Mouse (Mus musculus) myocyte (in vitro differentiated cells): ENCODE data around the gene Hnrnpu. TPM values are rescaled to one million over a fixed set of nuclear protein-coding genes. Genes with fewer than 3 reads are reported as not detected.

Experiments used
- H3K27me3 ChIP-seq: one replicate; pipeline ENCODE4 v1.6.1; 2011; ENCODE audit not compliant: control insufficient read depth, insufficient read depth, insufficient read length
- H3K36me3 ChIP-seq: one replicate; pipeline ENCODE4 v1.6.1; 2011; ENCODE audit not compliant: control insufficient read depth, insufficient read depth
- H3K4me2 ChIP-seq: one replicate; pipeline ENCODE4 v1.6.1; 2011; ENCODE audit warnings: low read depth, control low read depth
- H3K4me3 ChIP-seq: one replicate; pipeline ENCODE4 v1.5.1; 2011; ENCODE audit warnings: mild to moderate bottlenecking, control low read depth, moderate library complexity
- H3K79me2 ChIP-seq: one replicate; pipeline ENCODE4 v1.6.1; 2011; ENCODE audit not compliant: control insufficient read depth, insufficient read depth
- H3ac ChIP-seq: one replicate; pipeline ENCODE4 v1.6.1; 2011; ENCODE audit not compliant: control insufficient read depth, insufficient read length
- CEBPB ChIP-seq: IDR thresholded peaks from 2 replicates; pipeline ENCODE4 v1.6.1; 2011; ENCODE audit warnings: mild to moderate bottlenecking, moderate library complexity; ENCODE audit not compliant: poor library complexity, insufficient read depth, severe bottlenecking
- E2F4 ChIP-seq: IDR thresholded peaks from one replicate; pipeline ENCODE4 v1.6.1; 2011; ENCODE audit warnings: mild to moderate bottlenecking, control low read depth, moderate library complexity; ENCODE audit not compliant: insufficient read depth
- MAX ChIP-seq: IDR thresholded peaks from one replicate; pipeline ENCODE4 v1.6.1; 2011; ENCODE audit warnings: low read depth, mild to moderate bottlenecking, control low read depth
- MYOD1 ChIP-seq, 3 experiments: IDR thresholded peaks; one replicate each; pipeline ENCODE4 v1.6.1; 2011; ENCODE audit warnings: control low read depth in 2 of 3, low read depth in 2 of 3, mild to moderate bottlenecking in 2 of 3, moderate library complexity in 1 of 3; ENCODE audit not compliant: insufficient read length in 2 of 3, control insufficient read depth in 1 of 3
- MYOG ChIP-seq, 3 experiments: IDR thresholded peaks; one replicate each; pipeline ENCODE4 v1.6.1; 2011; ENCODE audit warnings: control low read depth in 2 of 3, low read depth in 2 of 3, mild to moderate bottlenecking in 2 of 3; ENCODE audit not compliant: insufficient read length in 2 of 3, control insufficient read depth in 1 of 3, insufficient read depth in 1 of 3
- POLR2A ChIP-seq: IDR thresholded peaks from one replicate; pipeline ENCODE4 v1.6.1; 2011; ENCODE audit warnings: low read depth, mild to moderate bottlenecking, control low read depth, moderate library complexity; ENCODE audit not compliant: insufficient read length
- POLR2AphosphoS2 ChIP-seq: IDR thresholded peaks from one replicate; pipeline ENCODE4 v1.6.1; 2011; ENCODE audit warnings: low read depth, control low read depth; ENCODE audit not compliant: insufficient read length
- REST ChIP-seq: IDR thresholded peaks from one replicate; pipeline ENCODE4 v1.6.1; 2011; ENCODE audit warnings: mild to moderate bottlenecking, control low read depth, moderate library complexity; ENCODE audit not compliant: insufficient read depth, insufficient read length
- SRF ChIP-seq: IDR thresholded peaks from one replicate; pipeline ENCODE4 v1.6.1; 2011; ENCODE audit warnings: low read depth; ENCODE audit not compliant: control insufficient read depth, insufficient read length
- TCF12 ChIP-seq: IDR thresholded peaks from one replicate; pipeline ENCODE4 v1.6.1; 2011; ENCODE audit warnings: mild to moderate bottlenecking, control low read depth; ENCODE audit not compliant: poor library complexity, insufficient read depth, severe bottlenecking
- TCF3 ChIP-seq: IDR thresholded peaks from one replicate; pipeline ENCODE4 v1.6.1; 2011; ENCODE audit warnings: low read depth, control low read depth; ENCODE audit not compliant: insufficient read length
- USF1 ChIP-seq: IDR thresholded peaks from one replicate; pipeline ENCODE4 v1.6.1; 2011; ENCODE audit warnings: low read depth, mild to moderate bottlenecking, control low read depth, moderate library complexity
- polyA plus RNA-seq: library from polyadenylated mRNA; unstranded; fragments of >200 nt; fragmentation: generic; extraction: Trizol; gene quantifications from one replicate; pipeline ENCODE4 v1.2.1, GENCODE M21; 2012; ENCODE audit warnings: missing spikeins

Gene Hnrnpu
- polyA plus RNA-seq = 95.0 TPM

DNA sequence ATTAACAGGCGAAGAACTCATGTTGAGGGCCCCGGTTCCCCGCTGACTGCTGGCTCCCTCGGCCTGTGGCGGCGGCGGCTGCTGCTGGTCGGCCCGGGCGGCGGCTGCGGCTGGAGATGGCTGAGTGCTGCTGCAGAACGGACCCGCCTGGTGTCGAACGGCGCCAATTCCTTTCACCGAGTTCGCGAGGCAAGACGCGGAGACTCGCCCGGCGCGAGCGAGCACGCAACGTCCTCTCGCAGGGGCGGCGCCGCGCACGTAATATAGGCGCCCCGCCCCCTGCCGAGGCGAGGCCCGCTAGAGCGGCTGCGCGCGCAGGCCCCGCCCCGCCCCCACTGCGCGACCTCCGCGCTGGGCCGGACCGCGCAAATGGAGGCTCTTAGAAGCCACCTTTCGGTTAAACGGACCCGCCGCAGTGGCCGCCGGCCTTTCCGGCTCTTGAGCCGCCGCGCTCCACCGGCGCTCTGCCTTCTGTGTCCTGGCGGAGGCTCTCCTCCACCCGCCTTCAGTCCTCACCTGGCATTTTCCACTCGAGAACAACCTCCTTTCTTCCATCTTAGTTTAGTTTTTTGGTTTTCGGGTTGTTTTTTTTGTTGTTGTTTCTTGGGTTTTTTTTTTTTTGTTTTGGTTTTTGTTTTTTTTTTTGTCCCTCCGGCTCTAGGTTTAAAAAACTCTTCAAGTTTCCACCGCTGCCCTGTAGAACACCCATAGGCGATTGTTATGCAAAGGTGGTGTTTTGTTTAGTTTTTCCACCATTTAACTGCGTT lies at the start of gene Hnrnpu:
Hnrnpu (minus strand) TSS at position 247 of the 767 bp plus-strand sequence.
- peaks cover 48% of the 10 kb centered on the region for H3K79me2 ChIP-seq
- no peaks in the 10 kb centered on the region for H3K27me3 ChIP-seq
- TF ChIP-seq POLR2A (peak; percentile 94), REST (peak; percentile 60), SRF (no peak), E2F4 (no peak), CEBPB (no peak), POLR2AphosphoS2 (peak; percentile 99), MYOD1 (IDR thresholded peaks at IDR 0.05; ENCODE audit: control insufficient read depth in 1 of 3, insufficient read length in 2 of 3, low read depth in 2 of 3) (peak in 1 of 3 experiments; percentile 43)
- peak within 1 kb of the TSS; percentile 96 for H3K4me2 ChIP-seq
- peaks cover 33% of the 10 kb centered on the region for H3K36me3 ChIP-seq
- H3ac ChIP-seq = peak within 1 kb of the TSS; percentile 100
- peak within 1 kb of the TSS; percentile 83 for H3K4me3 ChIP-seq

GRCm38 (mm10) chr1:178382165-178382564 lies 44.6 kb upstream of the Hnrnpu start:
- peak in 2 of 3 experiments; percentile 18 to 52 for TF ChIP-seq MYOG (IDR thresholded peaks at IDR 0.05; ENCODE audit: control insufficient read depth in 1 of 3, insufficient read depth in 1 of 3, insufficient read length in 2 of 3, low read depth in 2 of 3)
- no peak for TF ChIP-seq POLR2A
- peak; percentile 44 to 67 (median 55) for TF ChIP-seq MYOD1 (IDR thresholded peaks at IDR 0.05; ENCODE audit: control insufficient read depth in 1 of 3, insufficient read length in 2 of 3, low read depth in 2 of 3)
- Histone ChIP-seq H3K27me3 (no peaks in the 10 kb centered on the region), H3K4me3 (no peak overlapping the region), H3K4me2 (peak overlapping the region; percentile 9), H3ac (no peak overlapping the region), H3K79me2 (no peaks in the 10 kb centered on the region), H3K36me3 (no peaks in the 10 kb centered on the region)

GRCm38 (mm10) chr1:178379224-178379623 lies 41.6 kb upstream of the Hnrnpu start:
- H3K36me3 ChIP-seq = no peaks in the 10 kb centered on the region
- no peak for TF ChIP-seq REST
- TF ChIP-seq SRF = no peak
- no peak for TF ChIP-seq E2F4
- TF ChIP-seq POLR2A = no peak
- TF ChIP-seq POLR2AphosphoS2 = no peak
- no peak for TF ChIP-seq MYOG (IDR thresholded peaks at IDR 0.05; ENCODE audit: control insufficient read depth in 1 of 3, insufficient read depth in 1 of 3, insufficient read length in 2 of 3, low read depth in 2 of 3)
- TF ChIP-seq MYOD1 (IDR thresholded peaks at IDR 0.05; ENCODE audit: control insufficient read depth in 1 of 3, insufficient read length in 2 of 3, low read depth in 2 of 3) = no peak
- TF ChIP-seq MAX = no peak
- TF ChIP-seq USF1 = no peak
- TF ChIP-seq CEBPB = no peak
- TF ChIP-seq TCF12 = no peak
- no peak for TF ChIP-seq TCF3
- H3K4me3 ChIP-seq = no peak overlapping the region
- no peaks in the 10 kb centered on the region for H3K79me2 ChIP-seq
- no peak overlapping the region for H3K4me2 ChIP-seq
- no peaks in the 10 kb centered on the region for H3K27me3 ChIP-seq
- H3ac ChIP-seq = no peak overlapping the region

GRCm38 (mm10) chr1:178378115-178378514 lies 40.5 kb upstream of the Hnrnpu start:
- H3K27me3 ChIP-seq = no peaks in the 10 kb centered on the region
- H3ac ChIP-seq = no peak overlapping the region
- H3K4me3 ChIP-seq = no peak overlapping the region
- TF ChIP-seq USF1 (no peak), MYOG (IDR thresholded peaks at IDR 0.05; ENCODE audit: control insufficient read depth in 1 of 3, insufficient read depth in 1 of 3, insufficient read length in 2 of 3, low read depth in 2 of 3) (no peak), MYOD1 (IDR thresholded peaks at IDR 0.05; ENCODE audit: control insufficient read depth in 1 of 3, insufficient read length in 2 of 3, low read depth in 2 of 3) (no peak), TCF12 (no peak), TCF3 (no peak), POLR2A (no peak), POLR2AphosphoS2 (no peak), REST (no peak)
- no peaks in the 10 kb centered on the region for H3K79me2 ChIP-seq
- no peaks in the 10 kb centered on the region for H3K36me3 ChIP-seq
- H3K4me2 ChIP-seq = no peak overlapping the region

GRCm38 (mm10) chr1:178376907-178377306 lies 39.3 kb upstream of the Hnrnpu start:
- Histone ChIP-seq H3K27me3 (no peaks in the 10 kb centered on the region), H3K4me2 (no peak overlapping the region), H3K4me3 (no peak overlapping the region), H3K36me3 (no peaks in the 10 kb centered on the region), H3ac (no peak overlapping the region), H3K79me2 (no peaks in the 10 kb centered on the region)
- TF ChIP-seq TCF12 (no peak), POLR2AphosphoS2 (no peak), MAX (no peak), MYOD1 (IDR thresholded peaks at IDR 0.05; ENCODE audit: control insufficient read depth in 1 of 3, insufficient read length in 2 of 3, low read depth in 2 of 3) (no peak), SRF (no peak), E2F4 (no peak)
